Comparison of ENCODE assay signal across 24 mouse cellular contexts in genomic region chr4:67607166-67607565, GRCm38 (mm10).
"Had no signal": no experiment of that assay in that cellular context is flagged by ENCODE, and none has a peak within 500 bp of the region (broad histone marks: within the 10 kb centered on the region; RNA-seq: fewer than 3 reads in every experiment).

No protein-coding gene starts in this region.

- H3K27ac ChIP-seq: heart, adult 2 months; heart, embryonic 13.5 days; heart, embryonic 15.5 days; hindbrain, embryonic 14.5 days; kidney, embryonic 15.5 days; kidney, postnatal 0 days; limb, embryonic 13.5 days; limb, embryonic 15.5 days; liver, embryonic 12.5 days; liver, embryonic 14.5 days had no signal

- H3K27me3 ChIP-seq: heart, embryonic 13.5 days; heart, embryonic 15.5 days; kidney, embryonic 15.5 days; limb, embryonic 13.5 days; limb, embryonic 15.5 days; liver, embryonic 12.5 days had no signal

- H3K4me1 ChIP-seq: heart, embryonic 13.5 days; heart, embryonic 15.5 days; kidney, embryonic 15.5 days; limb, embryonic 13.5 days; limb, embryonic 15.5 days; liver, embryonic 12.5 days had no signal

- H3K36me3 ChIP-seq: heart, embryonic 13.5 days; heart, embryonic 15.5 days; kidney, embryonic 15.5 days; limb, embryonic 13.5 days; limb, embryonic 15.5 days; liver, embryonic 12.5 days had no signal

- H3K4me2 ChIP-seq: heart, embryonic 11.5 days; heart, embryonic 13.5 days; heart, embryonic 15.5 days; hindbrain, embryonic 14.5 days; kidney, embryonic 15.5 days; limb, embryonic 13.5 days; limb, embryonic 15.5 days; liver, embryonic 12.5 days had no signal

- H3K4me3 ChIP-seq: heart, adult 2 months; heart, embryonic 13.5 days; heart, embryonic 15.5 days; kidney, embryonic 15.5 days; limb, embryonic 13.5 days; limb, embryonic 15.5 days; liver, embryonic 12.5 days had no signal

- ATAC-seq: hindbrain, embryonic 16.5 days; intestine, embryonic 16.5 days; liver, embryonic 12.5 days had no signal

- DNase-seq: gastrocnemius, postnatal 14 days; gastrocnemius, postnatal 36 days; heart, adult 2 months; heart, postnatal 14 days; heart, postnatal 36 days; kidney, adult 11 months; kidney, adult 2 months; kidney, adult 9 months; kidney, postnatal 14 days; kidney, postnatal 36 days; layer of hippocampus, adult 9-11 months; layer of hippocampus, postnatal 36 days had no signal

- H3K9me3 ChIP-seq: heart, embryonic 13.5 days; heart, embryonic 15.5 days; kidney, embryonic 15.5 days; limb, embryonic 13.5 days; limb, embryonic 15.5 days; liver, embryonic 12.5 days had no signal

- H3K9ac ChIP-seq: heart, embryonic 13.5 days; heart, embryonic 15.5 days; hindbrain, embryonic 14.5 days; kidney, embryonic 15.5 days; limb, embryonic 13.5 days; limb, embryonic 15.5 days; liver, embryonic 12.5 days; liver, embryonic 14.5 days had no signal
